Mouse (Mus musculus) testis, postnatal 10 days (tissue): ENCODE measurements around the gene Cox16.

Experiments used
- DNase-seq: peaks from one replicate; pipeline ENCODE4 v3.0.0; 2021; ENCODE audit warnings: low spot score

Cox16 gene

GRCm38 (mm10) chr12:81324116-81324515 lies 160.8 kb downstream of the Cox16 start:
- DNase-seq = no peak

DNA sequence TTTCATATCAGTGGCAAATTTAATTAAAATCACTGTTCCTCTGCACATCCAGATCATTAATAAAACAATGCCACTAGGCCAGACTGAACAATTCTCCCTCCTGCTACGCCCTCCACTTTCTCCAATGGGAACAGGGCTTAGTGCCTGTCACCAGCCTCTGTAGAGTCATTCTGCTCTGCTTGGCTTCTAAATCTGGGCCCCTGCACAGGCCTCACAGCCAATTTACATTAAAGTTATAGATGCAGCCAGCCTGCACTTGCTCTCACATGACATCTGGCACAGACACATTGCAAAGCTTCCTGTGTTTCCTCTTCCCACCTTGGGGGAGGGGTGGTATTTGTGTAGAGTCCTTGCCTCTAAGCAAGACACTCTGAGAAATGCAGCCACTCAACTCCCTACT lies 163.9 kb downstream of the Cox16 start:
- no peak for DNase-seq

DNA sequence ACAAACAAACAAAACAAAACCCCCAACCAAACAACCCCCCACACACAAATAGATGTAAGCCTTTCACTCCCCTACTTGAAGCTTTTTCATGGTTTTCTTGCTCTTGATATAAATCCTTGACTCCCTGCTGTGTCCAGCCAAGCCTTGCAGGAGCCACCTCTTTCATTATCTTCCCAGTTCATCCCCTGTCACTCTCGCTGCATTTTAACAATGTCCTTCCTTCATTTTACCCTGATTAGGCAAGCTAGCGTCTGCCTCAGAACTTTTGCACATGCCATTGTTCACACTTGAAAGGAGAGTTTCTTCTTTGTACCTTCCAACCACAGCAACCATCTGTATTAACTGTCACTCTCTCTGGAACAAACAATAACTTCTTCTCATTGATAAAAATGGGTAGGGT lies 167.1 kb downstream of the Cox16 start:
- DNase-seq = no peak

GRCm38 (mm10) chr12:81315953-81316352 lies 169.0 kb downstream of the Cox16 start:
- no peak for DNase-seq
